Mouse (Mus musculus): ENCODE data around the gene 5330417C22Rik.

- TF ChIP-seq GATA1 (IDR thresholded peaks at IDR 0.05; ENCODE audit: low read length) (no peak), TAL1 (IDR thresholded peaks at IDR 0.05; ENCODE audit: low read length) (no peak)
These were observed 126.0 kb downstream of the 5330417C22Rik start for GRCm38 (mm10) chr3:108410359-108410714.

All from erythroblast, embryonic 14.5 days (primary cell).